Mouse (Mus musculus) erythroblast, embryonic 14.5 days (primary cell): Measurements from ENCODE around the gene Trrap.

Source experiments
- GATA1 ChIP-seq: IDR thresholded peaks from 2 replicates; pipeline ENCODE4 v1.6.1; 2012; ENCODE audit warnings: low read length, inconsistent platforms, mixed read lengths
- TAL1 ChIP-seq: IDR thresholded peaks from 3 replicates; pipeline ENCODE4 v1.6.1; 2012; ENCODE audit warnings: low read length, inconsistent platforms, mixed read lengths

DNA sequence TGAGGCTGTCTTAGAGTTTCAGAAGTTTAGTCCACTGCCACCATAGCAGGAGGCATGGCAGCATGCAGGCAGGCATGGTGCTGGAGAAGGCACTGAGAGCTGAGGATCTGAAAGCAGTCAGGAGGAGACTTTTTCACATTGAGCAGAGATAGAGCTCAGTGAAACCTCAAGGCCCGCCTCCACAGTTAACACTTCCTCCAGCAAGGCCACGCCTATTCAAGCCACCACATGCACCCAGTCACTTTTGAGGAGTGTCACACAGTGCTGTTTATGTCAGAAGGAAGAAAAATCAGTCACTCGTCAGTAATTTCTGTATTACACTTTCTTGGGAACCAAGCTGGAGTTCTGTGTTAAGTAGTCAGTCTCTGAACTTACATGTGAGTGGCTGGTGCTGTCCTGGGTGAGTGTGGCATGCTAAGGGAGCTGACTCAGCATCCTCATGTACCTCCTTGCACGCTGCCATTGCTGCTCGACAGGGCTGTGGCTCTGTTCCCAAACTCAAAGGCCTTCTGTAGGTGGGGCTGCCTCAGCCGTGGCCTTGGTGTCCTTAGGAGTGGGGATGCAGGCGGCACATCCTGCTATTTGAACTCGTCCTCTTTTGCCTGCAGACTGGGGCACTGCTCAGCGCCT is 64.4 kb downstream of the Trrap start:
- TF ChIP-seq TAL1 (no peak), GATA1 (no peak)
